Mouse (Mus musculus): ENCODE measurements around the gene A830018L16Rik. TPM values are rescaled to one million over a fixed set of nuclear protein-coding genes. Genes with fewer than 3 reads are reported as not detected.

Gene A830018L16Rik
- not detected in 2 replicates for total RNA-seq (2012; rRNA removed)
- polyA plus RNA-seq (2012; ENCODE audit: insufficient read depth in 1 of 2, insufficient read length in 2 of 2, low read depth in 1 of 2, low replicate concordance in 2 of 2, missing spikeins in 1 of 2) = not detected

DNA sequence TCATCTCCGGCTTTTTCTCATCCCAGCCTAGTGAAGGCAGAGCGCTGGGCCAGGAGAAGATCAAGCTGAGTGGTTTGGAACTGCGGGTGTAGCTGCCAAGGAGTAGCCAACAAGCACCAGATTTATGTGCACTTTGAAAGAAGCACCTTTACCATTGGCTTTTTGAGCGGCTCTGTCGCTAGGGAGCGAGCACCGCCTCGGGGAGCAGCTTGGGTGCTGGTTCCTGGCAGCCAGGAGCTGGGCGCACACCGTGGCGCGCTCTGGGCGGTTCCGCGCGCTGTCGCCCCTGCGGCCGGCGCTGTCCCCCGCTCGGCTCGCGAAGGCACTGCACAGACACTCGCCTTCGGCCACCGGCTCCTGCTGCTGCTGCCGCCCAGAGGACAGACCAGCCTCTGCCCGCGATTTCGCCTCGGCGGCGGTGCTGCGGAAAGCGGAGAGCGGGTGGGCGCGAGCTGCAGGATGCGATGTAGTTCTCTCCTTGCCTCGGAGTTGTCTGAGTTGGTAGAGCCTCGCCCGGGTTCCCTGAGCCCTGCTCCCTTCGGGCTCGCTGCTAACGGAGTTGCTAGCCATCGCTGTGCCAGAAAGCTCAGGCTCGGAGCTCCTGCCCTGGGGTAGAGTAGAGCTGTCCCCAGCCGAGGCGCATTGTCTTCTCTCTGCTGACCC is at the start of gene A830018L16Rik:
TSS of gene A830018L16Rik (plus strand) at position 212 of the 663 bp plus-strand sequence.
- Histone ChIP-seq H3K4me1 (ENCODE audit: control insufficient read depth in 1 of 2, insufficient read depth in 2 of 2, low read length in 2 of 2) (no peaks in the 10 kb centered on the region), H3K9ac (ENCODE audit: control insufficient read depth, low read depth, low read length, poor library complexity, severe bottlenecking) (no peak within 1 kb of the TSS), H3K4me3 (ENCODE audit: control insufficient read depth in 1 of 2, insufficient read depth in 1 of 2, low read depth in 2 of 2, low read length in 2 of 2) (no peak within 1 kb of the TSS), H3K27ac (ENCODE audit: control insufficient read depth, low read depth, low read length) (no peak within 1 kb of the TSS), H3K36me3 (ENCODE audit: control insufficient read depth in 1 of 2, insufficient read depth in 2 of 2, low read length in 2 of 2) (no peaks in the 10 kb centered on the region), H3K27me3 (ENCODE audit: control insufficient read depth in 1 of 2, insufficient read depth in 2 of 2, low read length in 2 of 2) (no peaks in the 10 kb centered on the region), H3K9me3 (replicated peaks; ENCODE audit: insufficient read depth, low read length) (no peaks in the 10 kb centered on the region), H3K79me2 (ENCODE audit: control insufficient read depth, insufficient read depth, low read length, poor library complexity) (no peaks in the 10 kb centered on the region)
- DNase-seq (ENCODE audit: low read depth, low spot score) = no peak
- no peak for TF ChIP-seq E2F4 (IDR thresholded peaks at IDR 0.05; ENCODE audit: borderline replicate concordance, low read depth, low read length)
- no peak for TF ChIP-seq ZNF384 (IDR thresholded peaks at IDR 0.05; ENCODE audit: low read depth, low read length)
- TF ChIP-seq MEF2A (IDR thresholded peaks at IDR 0.05; ENCODE audit: extremely low read depth, insufficient replicate concordance, low read depth, low read length, poor library complexity, severe bottlenecking) = no peak
- no peak for TF ChIP-seq TCF12 (IDR thresholded peaks at IDR 0.05; ENCODE audit: low read depth, low read length)

DNA sequence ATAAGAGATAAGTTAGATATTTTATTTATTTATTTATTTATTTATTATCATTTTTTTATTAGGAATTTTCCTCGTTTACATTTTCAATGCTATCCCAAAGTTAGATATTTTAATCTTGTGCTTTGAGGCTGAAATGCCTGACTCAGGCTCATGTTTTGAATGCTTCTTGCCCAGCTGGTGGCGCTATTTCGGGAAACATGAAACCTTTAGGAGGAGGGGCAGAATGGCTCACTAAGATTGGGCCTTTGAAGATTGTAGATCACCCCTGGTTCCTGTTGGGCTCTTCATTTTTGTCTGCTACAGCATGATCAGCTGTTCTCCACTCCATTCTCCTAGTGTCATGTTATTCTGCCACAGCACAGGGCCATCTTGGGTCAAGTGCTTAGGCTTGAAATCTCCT is 28.1 kb upstream of the A830018L16Rik start:
- H3K27ac ChIP-seq (ENCODE audit: control insufficient read depth, low read depth, low read length) = no peak overlapping the region
- DNase-seq (ENCODE audit: low read depth, low spot score) = no peak
- no peak overlapping the region for H3K9ac ChIP-seq (ENCODE audit: control insufficient read depth, low read depth, low read length, poor library complexity, severe bottlenecking)
- H3K27me3 ChIP-seq (ENCODE audit: control insufficient read depth in 1 of 2, insufficient read depth in 2 of 2, low read length in 2 of 2) = no peaks in the 10 kb centered on the region
- no peaks in the 10 kb centered on the region for H3K9me3 ChIP-seq (replicated peaks; ENCODE audit: insufficient read depth, low read length)
- no peaks in the 10 kb centered on the region for H3K36me3 ChIP-seq (ENCODE audit: control insufficient read depth in 1 of 2, insufficient read depth in 2 of 2, low read length in 2 of 2)
- H3K79me2 ChIP-seq (ENCODE audit: control insufficient read depth, insufficient read depth, low read length, poor library complexity) = no peaks in the 10 kb centered on the region
- H3K4me1 ChIP-seq (ENCODE audit: control insufficient read depth in 1 of 2, insufficient read depth in 2 of 2, low read length in 2 of 2) = no peaks in the 10 kb centered on the region
- no peak for TF ChIP-seq CHD1 (IDR thresholded peaks at IDR 0.05; ENCODE audit: low read depth, low read length)
- no peak for TF ChIP-seq MYC (IDR thresholded peaks at IDR 0.05; ENCODE audit: low read depth, low read length)
- no peak for TF ChIP-seq ELF1 (IDR thresholded peaks at IDR 0.05; ENCODE audit: low read depth, low read length)
- TF ChIP-seq MEF2A (IDR thresholded peaks at IDR 0.05; ENCODE audit: extremely low read depth, insufficient replicate concordance, low read depth, low read length, poor library complexity, severe bottlenecking) = no peak
- no peak for TF ChIP-seq CTCF (IDR thresholded peaks at IDR 0.05 in 2 of 3, conservative IDR thresholded peaks at IDR 0.05 in 1 of 3; ENCODE audit: control insufficient read depth in 1 of 3, insufficient read depth in 1 of 3, low read depth in 2 of 3, low read length in 3 of 3, poor library complexity in 1 of 3, severe bottlenecking in 1 of 3)
- TF ChIP-seq POLR2A (IDR thresholded peaks at IDR 0.05; ENCODE audit: control insufficient read depth in 1 of 2, insufficient read depth in 1 of 2, low read depth in 1 of 2, low read length in 2 of 2, poor library complexity in 1 of 2) = no peak
- TF ChIP-seq JUND (IDR thresholded peaks at IDR 0.05; ENCODE audit: low read depth, low read length) = no peak
- TF ChIP-seq MAFK (IDR thresholded peaks at IDR 0.05; ENCODE audit: borderline replicate concordance, low read depth, low read length) = no peak
- TF ChIP-seq TBP (IDR thresholded peaks at IDR 0.05; ENCODE audit: low read depth, low read length) = no peak
- TF ChIP-seq CHD2 (IDR thresholded peaks at IDR 0.05; ENCODE audit: low read length) = no peak
- TF ChIP-seq USF2 (IDR thresholded peaks at IDR 0.05; ENCODE audit: borderline replicate concordance in 1 of 2, insufficient read depth in 1 of 2, low read depth in 1 of 2, low read length in 2 of 2) = no peak
- no peak for TF ChIP-seq SMC3 (IDR thresholded peaks at IDR 0.05; ENCODE audit: low read depth, low read length)
- H3K4me3 ChIP-seq (ENCODE audit: control insufficient read depth in 1 of 2, insufficient read depth in 1 of 2, low read depth in 2 of 2, low read length in 2 of 2) = no peak overlapping the region
